Mouse (Mus musculus) liver, postnatal 0 days (tissue): ENCODE measurements around the gene Ebf4.
A peak's percentile ranks its signal among the peaks of the same experiment; 100 is the strongest.

Experiments
- CTCF ChIP-seq: sonication (generic); IDR thresholded peaks from 2 replicates; pipeline ENCODE4 v1.5.1; 2016; ENCODE audit warnings: antibody characterized with exemption, low read depth
- EP300 ChIP-seq: IDR thresholded peaks from 2 replicates; pipeline ENCODE4 v1.6.1; 2016; ENCODE audit warnings: antibody characterized with exemption, low read depth, mild to moderate bottlenecking

- TF ChIP-seq CTCF (0 out of 2 replicates have a peak, but pooled peaks have one; percentile 7), EP300 (no peak)
Measured at GRCm38 (mm10) chr2:130374951-130375350, 80.0 kb downstream of the Ebf4 start.
